Mouse (Mus musculus): ENCODE measurements around the gene Omd. TPM values are rescaled to one million over a fixed set of nuclear protein-coding genes. Genes with fewer than 3 reads are reported as not detected.

Gene Omd
- polyA plus RNA-seq, 1 experiment: not detected

- DNase-seq (ENCODE audit: low read depth, low spot score): no peak
These were observed 21.3 kb downstream of the Omd start for GRCm38 (mm10) chr13:49603603-49604002.

GRCm38 (mm10) chr13:49607714-49608113 lies 25.5 kb downstream of the Omd start, which contains the start of gene Ogn:
Gene Ogn (plus strand): TSS chr13:49608046.
- 70% methylated on average over 4 of the region's 4 CpGs for WGBS

GRCm38 (mm10) chr13:49608589-49609322 lies 26.5 kb downstream of the Omd start:
- DNase-seq (ENCODE audit: low read depth, low spot score): no peak
- WGBS: 71% methylated on average over 4 of the region's 4 CpGs

More at GRCm38 (mm10) chr13:49607714-49608113, 25.5 kb downstream of the Omd start, which contains the start of gene Ogn:
- DNase-seq (ENCODE audit: low read depth, low spot score): no peak

GRCm38 (mm10) chr13:49617021-49617420 lies 34.8 kb downstream of the Omd start:
- WGBS: 90% methylated on average over 3 of the region's 3 CpGs
- DNase-seq (ENCODE audit: low read depth, low spot score): no peak

GRCm38 (mm10) chr13:49618365-49618764 lies 36.1 kb downstream of the Omd start:
- no peak for DNase-seq (ENCODE audit: low read depth, low spot score)

GRCm38 (mm10) chr13:49623216-49623615 lies 41.0 kb downstream of the Omd start:
- no peak for DNase-seq (ENCODE audit: low read depth, low spot score)
- 71% methylated on average over 1 of the region's 1 CpGs for WGBS

- no peak for DNase-seq (ENCODE audit: low read depth, low spot score)
These were observed 45.9 kb downstream of the Omd start for GRCm38 (mm10) chr13:49628167-49628566.

GRCm38 (mm10) chr13:49629076-49629475 lies 46.8 kb downstream of the Omd start:
- WGBS: 86% methylated on average over 2 of the region's 2 CpGs
- DNase-seq (ENCODE audit: low read depth, low spot score): no peak

GRCm38 (mm10) chr13:49639965-49640364 lies 57.7 kb downstream of the Omd start:
- 97% methylated on average over 2 of the region's 2 CpGs for WGBS
- no peak for DNase-seq (ENCODE audit: low read depth, low spot score)

Other genes with a start within 250 kb of the Omd start
- gene Bicd2, start 240.9 kb upstream of the Omd start, polyA plus RNA-seq (2012; rRNA removed): 6.4 and 9.4 TPM in 2 replicates
- 7.7 and 8.1 TPM in 2 replicates for gene Ippk, start 161.2 kb upstream of the Omd start, polyA plus RNA-seq (2012; rRNA removed)
- 0.07 TPM in 1 of 2 replicates, not detected in the other for gene Tes3-ps, start 89.1 kb upstream of the Omd start, polyA plus RNA-seq (2012; rRNA removed)
- 0.67 and 0.71 TPM in 2 replicates for gene Ecm2, start 77.7 kb upstream of the Omd start, polyA plus RNA-seq (2012; rRNA removed)
- 2.1 and 2.4 TPM in 2 replicates for gene Aspn, start 38.0 kb upstream of the Omd start, polyA plus RNA-seq (2012; rRNA removed)
- gene Ogn, start 25.6 kb downstream of the Omd start, polyA plus RNA-seq (2012; rRNA removed): 6.4 and 7.1 TPM in 2 replicates
- 1.2 and 1.5 TPM in 2 replicates for gene Cenpp, start 70.3 kb downstream of the Omd start, polyA plus RNA-seq (2012; rRNA removed)
- gene Nol8, start 70.6 kb downstream of the Omd start, polyA plus RNA-seq (2012; rRNA removed): 0.84 and 1.4 TPM in 2 replicates
- gene Iars, start 99.6 kb downstream of the Omd start, polyA plus RNA-seq (2012; rRNA removed): 17.9 and 25.0 TPM in 2 replicates
- not detected in 2 replicates for gene Gm30302, start 216.5 kb downstream of the Omd start, polyA plus RNA-seq (2012; rRNA removed)